Mouse (Mus musculus) intestine, postnatal 0 days (tissue): Measurements from ENCODE around the gene Amacr. TPM values are rescaled to one million over a fixed set of nuclear protein-coding genes. Genes with fewer than 3 reads are reported as not detected.

Source experiments
- ATAC-seq: fragments of 200-750 bp; cut with Nextera tagmentation; 2 replicates; pipeline ENCODE4 v1.8.0; 2017; ENCODE audit warnings: mild to moderate bottlenecking, moderate TSS enrichment, moderate library complexity
- H3K27ac ChIP-seq: fragments of 300-500 bp; sonication (generic); 2 replicates; pipeline ENCODE4 v1.5.1; 2014; ENCODE audit warnings: mild to moderate bottlenecking, low read depth, low read length, moderate library complexity
- H3K27me3 ChIP-seq: fragments of 300-500 bp; sonication (generic); replicated peaks from 2 replicates; pipeline ENCODE4 v1.6.1; 2014; ENCODE audit warnings: low read length, mixed read lengths; ENCODE audit not compliant: control insufficient read depth, insufficient read depth
- H3K36me3 ChIP-seq: fragments of 300-500 bp; sonication (generic); 2 replicates; pipeline ENCODE4 v1.6.1; 2014; ENCODE audit warnings: mild to moderate bottlenecking, moderate library complexity; ENCODE audit not compliant: control insufficient read depth, insufficient read depth
- H3K4me1 ChIP-seq: fragments of 300-500 bp; sonication (generic); replicated peaks from 2 replicates; pipeline ENCODE4 v1.6.1; 2014; ENCODE audit warnings: antibody characterized with exemption, low read length, mixed read lengths; ENCODE audit not compliant: control insufficient read depth, insufficient read depth
- H3K4me2 ChIP-seq: fragments of 300-500 bp; sonication (generic); replicated peaks from 2 replicates; pipeline ENCODE4 v1.6.1; 2014; ENCODE audit warnings: low read depth, mild to moderate bottlenecking, moderate library complexity
- H3K4me3 ChIP-seq: fragments of 300-500 bp; sonication (generic); 2 replicates; pipeline ENCODE4 v1.5.1; 2014; ENCODE audit warnings: low read depth, low read length
- H3K9ac ChIP-seq: fragments of 300-500 bp; sonication (generic); 2 replicates; pipeline ENCODE4 v1.6.1; 2014; ENCODE audit warnings: mild to moderate bottlenecking, low read depth, low read length
- H3K9me3 ChIP-seq: fragments of 300-500 bp; sonication (generic); 2 replicates; pipeline ENCODE4 v1.6.1; 2016; ENCODE audit warnings: mixed run types; ENCODE audit not compliant: control insufficient read depth
- CTCF ChIP-seq: sonication (generic); IDR thresholded peaks from 2 replicates; pipeline ENCODE4 v1.5.1; 2016; ENCODE audit warnings: low read depth, mild to moderate bottlenecking, control low read depth, antibody characterized with exemption, moderate library complexity
- WGBS: fragments of 180-500 bp; shearing (Covaris S2); extraction: QIAGEN DNeasy Blood & Tissue Kit; methylation state at CpG from one replicate; pipeline ENCODE4 v1.1.7; 2014; 5-methylcytosine and 5-hydroxymethylcytosine counted together
- polyA plus RNA-seq: library from polyadenylated mRNA; unstranded; fragments of >200 nt; fragmentation: Nextera tagmentation; extraction: Ambion mirVana; gene quantifications from 2 replicates; pipeline ENCODE4 v1.2.1, GENCODE M21; 2015

Amacr gene
- polyA plus RNA-seq, 1 experiment from 2014 or later: 17.7 TPM

DNA sequence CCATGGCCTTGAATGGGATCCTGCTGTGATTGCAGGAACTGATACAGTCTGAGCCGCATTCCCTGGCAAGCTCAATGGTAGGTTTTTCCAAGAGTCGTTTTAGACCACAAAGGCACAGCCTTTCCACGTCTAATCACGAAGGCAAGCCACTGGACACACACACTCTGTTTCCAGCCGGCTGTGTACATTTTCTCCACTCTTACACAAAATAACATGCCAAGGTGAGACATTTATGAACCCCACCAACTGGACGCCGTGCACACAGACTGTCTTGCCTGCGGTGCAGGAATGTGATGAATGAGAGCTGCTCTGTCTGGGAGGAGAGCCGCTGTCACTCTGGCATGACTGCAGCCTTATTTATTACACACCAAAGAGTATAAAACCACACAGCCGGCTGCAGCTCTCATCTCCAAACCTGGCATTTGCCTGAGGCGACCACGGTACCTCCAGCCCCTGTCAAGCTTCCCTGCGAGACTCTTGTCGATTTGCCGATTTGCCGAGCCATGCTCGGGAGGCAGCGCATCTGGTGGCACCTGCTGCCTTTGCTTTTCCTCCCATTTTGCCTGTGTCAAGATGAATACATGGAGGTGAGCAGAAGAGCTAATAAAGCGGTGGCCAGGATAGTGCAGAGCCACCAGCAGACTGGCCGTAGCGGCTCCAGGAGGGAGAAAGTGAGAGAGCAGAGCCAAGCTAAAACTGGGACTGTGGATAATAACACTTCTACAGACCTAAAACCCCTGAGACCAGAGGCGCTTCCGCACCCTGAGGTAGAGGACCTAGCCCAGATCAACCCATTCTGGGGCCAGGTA is 29.4 kb upstream of the Amacr start, which contains the start of gene C1qtnf3:
Gene C1qtnf3 (plus strand): TSS at position 382 of the 809 bp plus-strand sequence.
- H3K4me2 ChIP-seq: no peak within 1 kb of the TSS
- no peaks in the 10 kb centered on the region for H3K4me1 ChIP-seq
- no peak within 1 kb of the TSS for H3K27ac ChIP-seq
- H3K36me3 ChIP-seq: no peaks in the 10 kb centered on the region
- no peak for ATAC-seq
- H3K27me3 ChIP-seq: no peaks in the 10 kb centered on the region
- no peaks in the 10 kb centered on the region for H3K9me3 ChIP-seq
- WGBS: 65% methylated on average over 23 of the region's 23 CpGs
- no peak within 1 kb of the TSS for H3K9ac ChIP-seq
- no peak within 1 kb of the TSS for H3K4me3 ChIP-seq
- TF ChIP-seq CTCF: no peak

DNA sequence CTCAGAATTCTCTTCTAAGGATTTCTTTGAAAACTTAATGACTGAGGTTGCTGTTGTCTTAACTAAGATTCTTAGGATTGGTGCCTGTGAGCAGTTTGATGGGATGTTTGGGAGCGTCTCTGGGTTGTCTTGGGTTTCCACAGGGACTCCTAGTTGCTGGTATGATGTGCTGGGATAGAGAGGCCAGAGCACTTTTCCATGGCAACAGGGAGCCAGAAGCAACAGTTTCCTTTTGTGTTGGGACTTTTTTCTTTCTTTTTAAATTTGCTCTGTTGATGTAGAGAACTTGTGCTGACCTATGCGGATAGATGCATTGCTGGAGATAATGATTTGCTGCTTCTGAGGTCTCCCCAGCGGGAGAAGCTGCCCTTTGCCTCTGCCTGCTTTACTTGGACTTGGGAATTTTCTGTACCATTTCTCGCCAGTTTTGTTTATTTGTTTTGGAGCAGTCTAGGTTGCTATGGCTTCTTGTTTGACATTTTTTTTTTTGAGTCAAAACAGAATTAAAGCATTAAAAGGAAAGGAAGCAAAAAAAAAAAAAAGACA is 28.7 kb upstream of the Amacr start:
- H3K4me1 ChIP-seq: no peaks in the 10 kb centered on the region
- no peak overlapping the region for H3K4me3 ChIP-seq
- 46% methylated on average over 4 of the region's 4 CpGs for WGBS
- H3K36me3 ChIP-seq: no peaks in the 10 kb centered on the region
- no peak overlapping the region for H3K4me2 ChIP-seq
- no peaks in the 10 kb centered on the region for H3K27me3 ChIP-seq
- no peaks in the 10 kb centered on the region for H3K9me3 ChIP-seq
- H3K9ac ChIP-seq: no peak overlapping the region
- no peak for TF ChIP-seq CTCF
- no peak overlapping the region for H3K27ac ChIP-seq
- no peak for ATAC-seq

DNA sequence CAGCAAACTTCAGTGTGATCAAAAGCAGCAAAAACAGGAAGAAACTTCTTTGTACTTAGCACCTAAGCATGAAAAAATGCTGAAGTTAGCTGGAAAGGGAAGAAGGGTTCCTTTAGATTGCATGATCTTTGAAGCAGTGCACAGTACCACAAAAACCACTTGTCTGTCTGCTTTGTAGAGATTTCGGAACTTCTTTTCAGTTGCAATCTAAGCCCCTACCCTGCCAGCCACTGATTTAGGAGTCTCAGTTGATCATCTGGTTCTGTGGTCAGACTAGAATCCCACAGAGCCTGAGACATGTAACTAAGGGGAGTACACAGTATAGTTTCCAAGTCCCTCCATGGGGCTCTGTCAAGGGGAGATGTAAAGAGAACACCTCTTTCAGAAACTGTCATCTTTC is 28.1 kb upstream of the Amacr start:
- no peak overlapping the region for H3K4me3 ChIP-seq
- no peak overlapping the region for H3K4me2 ChIP-seq
- H3K9me3 ChIP-seq: no peaks in the 10 kb centered on the region
- no peak for TF ChIP-seq CTCF
- no peaks in the 10 kb centered on the region for H3K27me3 ChIP-seq
- no peaks in the 10 kb centered on the region for H3K4me1 ChIP-seq
- no peak for ATAC-seq
- H3K9ac ChIP-seq: no peak overlapping the region
- WGBS: 76% methylated on average over 1 of the region's 1 CpGs
- no peak overlapping the region for H3K27ac ChIP-seq
- no peaks in the 10 kb centered on the region for H3K36me3 ChIP-seq

DNA sequence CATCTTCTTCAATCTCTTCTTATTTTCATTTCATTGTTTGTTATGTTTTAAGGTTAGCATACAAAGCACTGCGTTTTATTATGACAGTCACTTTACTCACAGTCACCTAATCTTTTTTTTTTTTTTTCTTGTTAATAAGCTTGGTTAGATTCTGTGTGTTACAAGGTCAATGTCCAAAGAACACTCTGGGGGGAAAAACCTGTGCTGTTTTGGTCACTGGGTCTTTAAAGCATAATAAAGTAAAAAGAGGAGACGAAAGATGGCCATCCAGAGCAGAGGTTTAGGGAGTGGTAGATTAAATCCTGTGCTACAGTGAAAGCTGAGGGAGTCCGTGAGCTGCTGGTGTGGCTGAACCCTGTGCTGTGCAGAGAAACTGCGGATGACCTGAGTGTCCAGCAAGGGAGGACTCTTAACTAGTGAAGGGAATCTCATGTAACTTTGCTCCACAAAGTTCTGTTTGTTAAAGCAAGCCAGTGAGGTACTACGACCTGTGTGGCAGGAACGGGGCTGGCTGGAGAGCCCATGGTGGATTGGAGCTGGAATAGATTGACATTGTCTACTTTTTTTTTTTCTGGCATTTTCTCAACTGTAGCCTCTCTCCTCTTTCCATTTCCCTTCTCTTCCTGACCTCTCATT is 27.1 kb upstream of the Amacr start:
- H3K4me1 ChIP-seq: 0 out of 2 replicates have a peak, but pooled peaks cover 4% of the 10 kb centered on the region
- no peak overlapping the region for H3K27ac ChIP-seq

DNA sequence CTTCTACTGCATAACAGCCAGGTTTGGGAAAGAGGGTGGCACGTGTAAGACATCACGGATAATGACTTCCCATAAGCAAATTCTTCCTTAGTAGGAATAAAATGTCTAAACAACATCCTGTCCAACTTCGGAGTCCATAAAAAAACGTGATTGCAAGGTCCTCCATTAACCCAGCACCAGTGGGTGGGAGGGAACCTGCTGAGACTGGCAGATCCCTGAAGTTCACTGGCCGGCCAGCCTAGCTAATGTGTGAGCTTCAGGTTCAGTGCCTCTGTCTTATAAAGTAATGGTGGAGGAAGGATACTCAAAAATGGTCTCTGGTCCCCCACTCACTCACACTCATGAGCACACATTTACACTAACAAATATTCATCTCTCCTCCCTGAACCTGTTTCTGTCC is 26.4 kb upstream of the Amacr start:
- no peak for ATAC-seq
- H3K4me2 ChIP-seq: no peak overlapping the region
- no peak for TF ChIP-seq CTCF
- H3K4me1 ChIP-seq: 0 out of 2 replicates have a peak, but pooled peaks cover 6% of the 10 kb centered on the region
- WGBS: 47% methylated on average over 5 of the region's 5 CpGs
- H3K27ac ChIP-seq: no peak overlapping the region
- H3K9ac ChIP-seq: no peak overlapping the region
- no peak overlapping the region for H3K4me3 ChIP-seq
- H3K36me3 ChIP-seq: no peaks in the 10 kb centered on the region
- H3K27me3 ChIP-seq: no peaks in the 10 kb centered on the region
- no peaks in the 10 kb centered on the region for H3K9me3 ChIP-seq

More for the DNA sequence above, 27.1 kb upstream of the Amacr start:
- Histone ChIP-seq H3K4me3 (no peak overlapping the region), H3K27me3 (no peaks in the 10 kb centered on the region), H3K9me3 (no peaks in the 10 kb centered on the region), H3K9ac (no peak overlapping the region), H3K4me2 (peak overlapping the region; percentile 49), H3K36me3 (no peaks in the 10 kb centered on the region)
- WGBS: 47% methylated on average over 6 of the region's 6 CpGs
- 0 out of 2 replicates have a peak, but pooled peaks have one; percentile 37 for ATAC-seq
- no peak for TF ChIP-seq CTCF

DNA sequence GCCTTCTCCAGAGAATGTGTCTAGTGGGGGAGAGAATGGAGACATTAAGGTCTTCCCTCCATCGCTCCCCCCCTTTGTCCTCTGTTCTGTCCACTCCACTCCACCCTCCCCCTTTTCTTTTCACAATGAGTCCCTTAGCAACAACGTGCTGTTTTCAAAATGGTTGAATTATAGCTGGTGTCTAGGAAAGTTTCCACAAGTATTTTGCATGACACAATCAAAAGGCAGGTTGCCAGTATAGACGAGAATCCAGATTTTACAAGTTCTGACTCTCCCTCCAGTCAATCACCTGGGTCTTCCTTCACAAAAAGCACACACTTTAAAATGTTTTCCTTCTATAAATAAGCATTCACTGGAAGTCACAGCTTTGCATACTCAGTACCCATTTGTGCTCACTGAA is 24.9 kb upstream of the Amacr start:
- no peak for TF ChIP-seq CTCF
- no peaks in the 10 kb centered on the region for H3K9me3 ChIP-seq
- 0 out of 2 replicates have a peak, but pooled peaks cover 6% of the 10 kb centered on the region for H3K4me1 ChIP-seq
- H3K27ac ChIP-seq: no peak overlapping the region
- 63% methylated on average over 3 of the region's 3 CpGs for WGBS
- ATAC-seq: no peak
- H3K27me3 ChIP-seq: no peaks in the 10 kb centered on the region
- H3K4me2 ChIP-seq: no peak overlapping the region
- no peak overlapping the region for H3K9ac ChIP-seq
- H3K4me3 ChIP-seq: no peak overlapping the region
- H3K36me3 ChIP-seq: no peaks in the 10 kb centered on the region
